Mouse (Mus musculus) activated CD4-positive, CD25-positive, alpha-beta regulatory T cell, adult 4 months (primary cell): ENCODE data around the gene Mcfd2. TPM values are rescaled to one million over a fixed set of nuclear protein-coding genes. Genes with fewer than 3 reads are reported as not detected.

Experiments
- ATAC-seq: one replicate; pipeline ENCODE4 v1.8.0; 2017
- polyA plus RNA-seq, 2 experiments: library from polyadenylated mRNA; unstranded; fragments of 100-300 nt; shearing (Covaris generic); gene quantifications; one replicate each; pipeline ENCODE4 v1.2.1; 2017

Mcfd2 gene
- polyA plus RNA-seq, 2 experiments from 2014 or later = 24.7 to 33.3 TPM

- no peak for ATAC-seq
These were observed 28.7 kb downstream of the Mcfd2 start for GRCm38 (mm10) chr17:87236725-87237650.

GRCm38 (mm10) chr17:87235019-87235418 is 30.7 kb downstream of the Mcfd2 start:
- ATAC-seq = no peak

- ATAC-seq = no peak
These were observed 37.9 kb downstream of the Mcfd2 start for GRCm38 (mm10) chr17:87227878-87228277.

- ATAC-seq = no peak
These were observed 39.6 kb downstream of the Mcfd2 start for GRCm38 (mm10) chr17:87226079-87226640.

GRCm38 (mm10) chr17:87225384-87225783 is 40.4 kb downstream of the Mcfd2 start:
- ATAC-seq = no peak

- ATAC-seq = no peak
These were observed 41.3 kb downstream of the Mcfd2 start for GRCm38 (mm10) chr17:87224461-87224860.

GRCm38 (mm10) chr17:87219456-87219855 is 46.3 kb downstream of the Mcfd2 start:
- no peak for ATAC-seq

GRCm38 (mm10) chr17:87214523-87214922 is 51.2 kb downstream of the Mcfd2 start:
- no peak for ATAC-seq

- peak; percentile 72 for ATAC-seq
These were observed 55.2 kb downstream of the Mcfd2 start for GRCm38 (mm10) chr17:87210525-87210924.

GRCm38 (mm10) chr17:87206885-87207284 is 58.9 kb downstream of the Mcfd2 start:
- ATAC-seq = no peak

Other genes starting within 250 kb of the Mcfd2 start
- gene Pigf, start 240.5 kb downstream of the Mcfd2 start, polyA plus RNA-seq = 10 to 100 TPM; 19.5 to 25.3 TPM
- 100 to 1,000 TPM; 110 to 115 TPM for gene Cript, start 240.4 kb downstream of the Mcfd2 start, polyA plus RNA-seq
- gene Socs5, start 158.3 kb downstream of the Mcfd2 start, polyA plus RNA-seq = 1 to 10 TPM; 5.7 to 7.9 TPM
- 10 to 100 TPM; 21.2 to 24.5 TPM for gene Ttc7, start 17.0 kb upstream of the Mcfd2 start, polyA plus RNA-seq
- not detected for gene Stpg4, start 161.8 kb upstream of the Mcfd2 start, polyA plus RNA-seq
- 100 to 1,000 TPM; 597 to 644 TPM for gene Calm2, start 181.0 kb upstream of the Mcfd2 start, polyA plus RNA-seq